Mouse (Mus musculus): ENCODE data around the gene Eepd1. TPM values are rescaled to one million over a fixed set of nuclear protein-coding genes. Genes with fewer than 3 reads are reported as not detected.
A peak's percentile ranks its signal among the peaks of the same experiment; 100 is the strongest.

Gene Eepd1
- polyA plus RNA-seq, 1 experiment from 2014 or later: 12.4 TPM

GRCm38 (mm10) chr9:25486246-25486807, 5.0 kb downstream of the Eepd1 start:
- Histone ChIP-seq H3K4me2 (ENCODE audit: low read length) (peak overlapping the region; percentile 83), H3K4me1 (replicated peaks; ENCODE audit: control insufficient read depth, insufficient read depth, low read length) (peaks cover 34% of the 10 kb centered on the region), H3K27me3 (replicated peaks; ENCODE audit: control insufficient read depth, insufficient read depth, low read length) (no peaks in the 10 kb centered on the region), H3K9me3 (ENCODE audit: control insufficient read depth, low read length) (no peaks in the 10 kb centered on the region), H3K36me3 (ENCODE audit: control insufficient read depth, insufficient read depth) (no peaks in the 10 kb centered on the region), H3K27ac (ENCODE audit: low read length) (no peak overlapping the region), H3K4me3 (replicated peaks; ENCODE audit: low read length) (no peak overlapping the region), H3K9ac (replicated peaks; ENCODE audit: low read depth, low read length) (no peak overlapping the region)
- ATAC-seq: no peak
- 79% methylated on average over 9 of the region's 9 CpGs for WGBS

DNA sequence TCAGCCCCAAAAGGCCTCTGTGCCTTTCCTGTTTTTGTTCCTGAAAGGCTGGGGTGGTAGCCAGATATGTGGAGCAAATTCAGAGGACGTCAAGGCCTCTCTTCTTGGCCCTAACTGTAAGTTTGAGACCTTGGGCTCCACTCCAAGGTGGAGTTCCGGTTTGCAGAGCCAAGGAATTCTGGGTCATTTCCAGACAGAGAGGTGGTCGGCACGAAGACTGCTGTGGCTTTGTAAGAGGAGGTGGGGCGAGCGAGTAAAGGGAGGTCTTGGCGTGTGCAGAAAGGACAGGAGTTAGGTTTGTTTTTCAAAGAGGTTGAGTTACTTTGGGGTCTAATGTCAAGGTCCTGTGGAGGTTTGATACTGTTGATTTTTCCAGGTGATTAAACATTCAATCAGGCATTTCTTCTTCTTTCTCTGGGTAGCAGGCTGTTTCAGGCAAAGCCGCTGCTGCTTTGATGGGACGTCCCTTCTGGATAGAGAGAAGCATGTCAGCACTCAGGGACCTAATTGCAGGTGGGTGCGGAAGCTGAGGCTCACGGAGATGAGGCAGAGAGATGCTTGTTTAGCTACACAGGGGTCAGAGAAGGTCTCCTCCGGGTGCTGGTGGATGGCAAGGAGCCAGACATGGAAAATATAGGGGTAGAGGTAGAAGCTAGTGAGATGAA, 6.2 kb downstream of the Eepd1 start:
- Histone ChIP-seq H3K9ac (replicated peaks; ENCODE audit: low read depth, low read length) (no peak overlapping the region), H3K4me2 (ENCODE audit: low read length) (no peak overlapping the region), H3K27ac (ENCODE audit: low read length) (no peak overlapping the region), H3K4me3 (replicated peaks; ENCODE audit: low read length) (no peak overlapping the region), H3K4me1 (replicated peaks; ENCODE audit: control insufficient read depth, insufficient read depth, low read length) (peaks cover 30% of the 10 kb centered on the region), H3K9me3 (ENCODE audit: control insufficient read depth, low read length) (no peaks in the 10 kb centered on the region), H3K27me3 (replicated peaks; ENCODE audit: control insufficient read depth, insufficient read depth, low read length) (no peaks in the 10 kb centered on the region), H3K36me3 (ENCODE audit: control insufficient read depth, insufficient read depth) (no peaks in the 10 kb centered on the region)
- peak; percentile 32; the same call in 1 of the 2 replicates for ATAC-seq
- 35% methylated on average over 12 of the region's 12 CpGs for WGBS

DNA sequence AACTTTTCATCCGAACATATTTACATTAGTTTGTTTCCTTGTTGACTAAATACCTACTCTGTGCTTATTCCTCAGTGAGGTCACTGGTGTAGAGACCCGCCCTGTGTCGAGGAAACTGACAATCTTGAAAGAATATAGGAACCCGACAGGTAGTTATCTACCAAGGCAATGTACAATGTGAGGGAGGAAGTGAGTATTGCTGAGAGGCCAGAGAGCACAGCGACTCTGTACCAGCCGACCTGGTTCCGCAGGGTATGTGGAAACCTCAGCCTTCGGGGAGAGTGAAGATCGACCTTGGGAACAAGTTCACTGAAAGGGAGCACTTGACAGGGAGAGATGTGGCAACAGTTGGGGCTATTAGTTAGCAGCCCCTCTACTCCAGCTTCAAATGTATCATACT, 7.2 kb downstream of the Eepd1 start:
- no peak overlapping the region for H3K27ac ChIP-seq (ENCODE audit: low read length)
- 97% methylated on average over 9 of the region's 9 CpGs for WGBS
- no peaks in the 10 kb centered on the region for H3K9me3 ChIP-seq (ENCODE audit: control insufficient read depth, low read length)
- no peak for ATAC-seq
- H3K27me3 ChIP-seq (replicated peaks; ENCODE audit: control insufficient read depth, insufficient read depth, low read length): no peaks in the 10 kb centered on the region
- H3K4me1 ChIP-seq (replicated peaks; ENCODE audit: control insufficient read depth, insufficient read depth, low read length): peaks cover 30% of the 10 kb centered on the region
- H3K4me2 ChIP-seq (ENCODE audit: low read length): no peak overlapping the region
- H3K9ac ChIP-seq (replicated peaks; ENCODE audit: low read depth, low read length): no peak overlapping the region
- H3K4me3 ChIP-seq (replicated peaks; ENCODE audit: low read length): no peak overlapping the region
- no peaks in the 10 kb centered on the region for H3K36me3 ChIP-seq (ENCODE audit: control insufficient read depth, insufficient read depth)

GRCm38 (mm10) chr9:25489221-25489960, 8.0 kb downstream of the Eepd1 start:
- Histone ChIP-seq H3K27ac (ENCODE audit: low read length) (no peak overlapping the region), H3K36me3 (ENCODE audit: control insufficient read depth, insufficient read depth) (no peaks in the 10 kb centered on the region), H3K9me3 (ENCODE audit: control insufficient read depth, low read length) (no peaks in the 10 kb centered on the region), H3K27me3 (replicated peaks; ENCODE audit: control insufficient read depth, insufficient read depth, low read length) (no peaks in the 10 kb centered on the region), H3K4me3 (replicated peaks; ENCODE audit: low read length) (no peak overlapping the region), H3K9ac (replicated peaks; ENCODE audit: low read depth, low read length) (no peak overlapping the region), H3K4me1 (replicated peaks; ENCODE audit: control insufficient read depth, insufficient read depth, low read length) (peaks cover 27% of the 10 kb centered on the region), H3K4me2 (ENCODE audit: low read length) (no peak overlapping the region)
- 76% methylated on average over 7 of the region's 7 CpGs for WGBS
- no peak for ATAC-seq

- peak; percentile 18; the same call in 1 of the 2 replicates for ATAC-seq
- Histone ChIP-seq H3K4me3 (replicated peaks; ENCODE audit: low read length) (no peak overlapping the region), H3K36me3 (ENCODE audit: control insufficient read depth, insufficient read depth) (no peaks in the 10 kb centered on the region), H3K9ac (replicated peaks; ENCODE audit: low read depth, low read length) (no peak overlapping the region), H3K27ac (ENCODE audit: low read length) (no peak overlapping the region), H3K27me3 (replicated peaks; ENCODE audit: control insufficient read depth, insufficient read depth, low read length) (no peaks in the 10 kb centered on the region), H3K4me1 (replicated peaks; ENCODE audit: control insufficient read depth, insufficient read depth, low read length) (peaks cover 22% of the 10 kb centered on the region), H3K9me3 (ENCODE audit: control insufficient read depth, low read length) (no peaks in the 10 kb centered on the region), H3K4me2 (ENCODE audit: low read length) (no peak overlapping the region)
- WGBS: 63% methylated on average over 13 of the region's 13 CpGs
These were observed 9.2 kb downstream of the Eepd1 start for GRCm38 (mm10) chr9:25490278-25491145.

DNA sequence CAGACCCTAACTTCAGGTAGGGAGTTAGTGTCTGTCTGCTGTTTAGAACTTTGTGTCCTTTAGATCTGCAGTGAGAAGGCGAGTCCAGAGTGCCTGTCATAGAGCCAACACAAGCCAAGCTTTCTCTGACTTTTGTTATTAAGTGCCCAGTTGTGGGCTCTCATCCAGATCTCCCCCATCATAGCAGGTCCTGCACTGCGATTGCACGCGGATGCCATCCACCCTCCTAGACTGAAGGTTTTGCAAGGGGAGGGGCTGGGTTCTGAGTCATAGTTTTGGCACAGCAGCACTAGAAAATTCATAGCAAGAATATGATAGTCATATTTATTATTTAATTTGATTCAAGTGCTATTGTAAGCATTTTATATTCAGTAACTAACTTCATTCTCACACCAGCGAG, 12.6 kb downstream of the Eepd1 start:
- Histone ChIP-seq H3K9ac (replicated peaks; ENCODE audit: low read depth, low read length) (no peak overlapping the region), H3K4me1 (replicated peaks; ENCODE audit: control insufficient read depth, insufficient read depth, low read length) (no peaks in the 10 kb centered on the region; the same call in 1 of the 2 replicates), H3K36me3 (ENCODE audit: control insufficient read depth, insufficient read depth) (no peaks in the 10 kb centered on the region), H3K9me3 (ENCODE audit: control insufficient read depth, low read length) (no peaks in the 10 kb centered on the region), H3K4me3 (replicated peaks; ENCODE audit: low read length) (no peak overlapping the region), H3K4me2 (ENCODE audit: low read length) (no peak overlapping the region), H3K27ac (ENCODE audit: low read length) (no peak overlapping the region), H3K27me3 (replicated peaks; ENCODE audit: control insufficient read depth, insufficient read depth, low read length) (no peaks in the 10 kb centered on the region)
- no peak for ATAC-seq
- 86% methylated on average over 5 of the region's 5 CpGs for WGBS

GRCm38 (mm10) chr9:25495601-25496000, 14.3 kb downstream of the Eepd1 start:
- Histone ChIP-seq H3K27ac (ENCODE audit: low read length) (no peak overlapping the region), H3K36me3 (ENCODE audit: control insufficient read depth, insufficient read depth) (no peaks in the 10 kb centered on the region), H3K9me3 (ENCODE audit: control insufficient read depth, low read length) (no peaks in the 10 kb centered on the region), H3K4me1 (replicated peaks; ENCODE audit: control insufficient read depth, insufficient read depth, low read length) (no peaks in the 10 kb centered on the region; the same call in 1 of the 2 replicates), H3K27me3 (replicated peaks; ENCODE audit: control insufficient read depth, insufficient read depth, low read length) (no peaks in the 10 kb centered on the region), H3K4me2 (ENCODE audit: low read length) (no peak overlapping the region), H3K9ac (replicated peaks; ENCODE audit: low read depth, low read length) (no peak overlapping the region), H3K4me3 (replicated peaks; ENCODE audit: low read length) (no peak overlapping the region)
- 95% methylated on average over 10 of the region's 10 CpGs for WGBS
- ATAC-seq: no peak

- no peaks in the 10 kb centered on the region for H3K9me3 ChIP-seq (ENCODE audit: control insufficient read depth, low read length)
- H3K4me2 ChIP-seq (ENCODE audit: low read length): no peak overlapping the region
- H3K27me3 ChIP-seq (replicated peaks; ENCODE audit: control insufficient read depth, insufficient read depth, low read length): no peaks in the 10 kb centered on the region
- no peak overlapping the region for H3K4me3 ChIP-seq (replicated peaks; ENCODE audit: low read length)
- no peaks in the 10 kb centered on the region; the same call in 1 of the 2 replicates for H3K4me1 ChIP-seq (replicated peaks; ENCODE audit: control insufficient read depth, insufficient read depth, low read length)
- H3K36me3 ChIP-seq (ENCODE audit: control insufficient read depth, insufficient read depth): no peaks in the 10 kb centered on the region
- H3K9ac ChIP-seq (replicated peaks; ENCODE audit: low read depth, low read length): no peak overlapping the region
- H3K27ac ChIP-seq (ENCODE audit: low read length): no peak overlapping the region
- 85% methylated on average over 4 of the region's 4 CpGs for WGBS
- no peak for ATAC-seq
These were observed 14.8 kb downstream of the Eepd1 start for GRCm38 (mm10) chr9:25496196-25496595.

DNA sequence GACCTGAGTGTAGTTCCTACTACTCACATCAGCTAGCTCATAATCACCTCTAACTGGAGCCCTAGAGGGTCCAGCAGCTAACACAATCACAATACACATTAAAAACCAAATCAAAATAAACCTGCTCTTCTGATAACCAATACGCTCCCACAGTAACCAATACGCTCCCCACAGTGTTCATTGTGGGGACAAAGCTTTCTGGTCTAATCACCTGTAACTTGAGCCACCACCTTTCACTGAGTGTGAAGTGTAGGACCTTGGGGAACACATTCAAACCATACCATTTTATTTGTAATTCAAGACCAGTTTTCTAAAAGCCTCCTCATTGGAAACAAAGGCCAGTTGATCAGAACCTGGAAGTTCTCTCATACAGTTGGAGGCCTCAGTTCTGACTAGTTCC, 15.4 kb downstream of the Eepd1 start:
- Histone ChIP-seq H3K4me1 (replicated peaks; ENCODE audit: control insufficient read depth, insufficient read depth, low read length) (no peaks in the 10 kb centered on the region; the same call in 1 of the 2 replicates), H3K27ac (ENCODE audit: low read length) (no peak overlapping the region), H3K4me2 (ENCODE audit: low read length) (no peak overlapping the region), H3K36me3 (ENCODE audit: control insufficient read depth, insufficient read depth) (no peaks in the 10 kb centered on the region), H3K9me3 (ENCODE audit: control insufficient read depth, low read length) (no peaks in the 10 kb centered on the region), H3K4me3 (replicated peaks; ENCODE audit: low read length) (no peak overlapping the region), H3K27me3 (replicated peaks; ENCODE audit: control insufficient read depth, insufficient read depth, low read length) (no peaks in the 10 kb centered on the region), H3K9ac (replicated peaks; ENCODE audit: low read depth, low read length) (no peak overlapping the region)
- no peak for ATAC-seq
- WGBS: 91% methylated on average over 2 of the region's 2 CpGs
